Mouse (Mus musculus): Measurements from ENCODE around the gene Hs3st1. TPM values are rescaled to one million over a fixed set of nuclear protein-coding genes. Genes with fewer than 3 reads are reported as not detected.

The Hs3st1 gene
- polyA plus RNA-seq, 1 experiment from 2014 or later = 31.5 TPM

DNA sequence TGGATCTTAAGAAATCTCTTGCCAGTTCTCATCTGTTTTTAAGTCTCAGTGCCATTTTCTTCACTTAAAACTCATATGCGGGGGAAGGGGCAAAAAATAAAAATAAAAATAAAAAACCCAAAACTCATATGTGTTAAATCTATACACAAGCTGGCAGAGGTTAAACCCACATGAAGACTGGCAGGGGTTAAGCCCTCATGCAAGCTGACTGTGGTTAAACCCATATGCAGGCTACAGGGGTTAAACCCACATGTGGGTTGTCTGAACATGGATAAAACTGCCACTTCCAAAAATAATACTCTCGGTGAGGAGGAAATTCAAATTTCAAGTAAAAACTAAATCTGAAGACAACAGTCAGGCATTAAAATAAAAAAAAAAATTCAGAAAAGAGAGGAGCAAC lies 141.7 kb downstream of the Hs3st1 start:
- H3K27me3 ChIP-seq (replicated peaks) = no peaks in the 10 kb centered on the region
- no peak overlapping the region for H3K4me2 ChIP-seq
- H3K4me1 ChIP-seq = no peaks in the 10 kb centered on the region
- H3K36me3 ChIP-seq (replicated peaks) = no peaks in the 10 kb centered on the region
- H3K9me3 ChIP-seq = no peaks in the 10 kb centered on the region
- 92% methylated on average over 2 of the region's 2 CpGs for WGBS
- no peak overlapping the region for H3K9ac ChIP-seq
- no peak for ATAC-seq (replicated peaks)
- H3K27ac ChIP-seq = no peak overlapping the region
- no peak overlapping the region for H3K4me3 ChIP-seq

DNA sequence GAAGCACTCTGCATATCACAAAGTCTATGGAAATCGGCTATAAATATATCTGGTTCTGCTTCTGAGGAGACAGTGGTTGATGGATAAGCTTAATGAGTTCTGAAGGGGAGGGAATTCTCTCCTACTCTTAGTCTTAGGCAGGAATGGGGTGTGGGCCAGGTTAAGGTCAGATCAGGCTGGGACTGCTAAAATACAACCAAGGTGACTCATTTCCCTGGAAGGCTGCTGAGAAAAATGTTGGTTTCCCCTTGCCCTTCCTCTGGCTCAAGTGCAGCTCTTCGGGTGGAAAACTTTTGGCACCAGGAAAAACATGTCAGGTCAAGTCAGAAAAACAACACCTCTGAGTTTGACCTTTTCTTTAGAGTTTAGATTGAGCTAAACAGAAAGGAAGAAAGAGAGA lies 143.0 kb downstream of the Hs3st1 start:
- Histone ChIP-seq H3K9ac (no peak overlapping the region), H3K27ac (no peak overlapping the region), H3K9me3 (no peaks in the 10 kb centered on the region), H3K4me1 (no peaks in the 10 kb centered on the region), H3K4me3 (no peak overlapping the region), H3K4me2 (no peak overlapping the region), H3K36me3 (replicated peaks) (no peaks in the 10 kb centered on the region), H3K27me3 (replicated peaks) (no peaks in the 10 kb centered on the region)
- ATAC-seq (replicated peaks) = no peak
- 88% methylated on average over 2 of the region's 2 CpGs for WGBS

DNA sequence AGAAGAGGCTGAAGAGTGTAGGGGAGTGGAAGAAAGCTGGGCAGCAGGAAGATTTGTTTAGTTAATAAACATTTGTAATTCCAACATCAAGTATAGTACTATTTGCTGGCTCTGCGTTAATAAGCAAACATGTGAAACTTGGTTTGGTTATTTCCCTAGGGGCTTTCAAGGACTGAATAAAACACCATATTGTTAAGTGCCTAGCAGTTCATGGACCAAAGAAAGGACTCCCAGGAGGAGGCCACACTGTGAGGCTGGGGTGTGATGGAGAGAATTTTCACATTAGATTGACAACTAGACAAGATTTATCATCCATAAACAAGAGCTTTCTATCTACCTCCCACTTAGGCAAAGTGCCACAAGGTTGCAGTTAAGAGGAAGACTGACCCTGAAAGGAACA lies 147.0 kb downstream of the Hs3st1 start:
- no peak overlapping the region for H3K9ac ChIP-seq
- no peaks in the 10 kb centered on the region for H3K36me3 ChIP-seq (replicated peaks)
- 73% methylated on average over 1 of the region's 1 CpGs for WGBS
- no peaks in the 10 kb centered on the region for H3K4me1 ChIP-seq
- no peaks in the 10 kb centered on the region for H3K27me3 ChIP-seq (replicated peaks)
- ATAC-seq (replicated peaks) = no peak
- H3K9me3 ChIP-seq = no peaks in the 10 kb centered on the region
- H3K4me2 ChIP-seq = no peak overlapping the region
- no peak overlapping the region for H3K27ac ChIP-seq
- H3K4me3 ChIP-seq = no peak overlapping the region

DNA sequence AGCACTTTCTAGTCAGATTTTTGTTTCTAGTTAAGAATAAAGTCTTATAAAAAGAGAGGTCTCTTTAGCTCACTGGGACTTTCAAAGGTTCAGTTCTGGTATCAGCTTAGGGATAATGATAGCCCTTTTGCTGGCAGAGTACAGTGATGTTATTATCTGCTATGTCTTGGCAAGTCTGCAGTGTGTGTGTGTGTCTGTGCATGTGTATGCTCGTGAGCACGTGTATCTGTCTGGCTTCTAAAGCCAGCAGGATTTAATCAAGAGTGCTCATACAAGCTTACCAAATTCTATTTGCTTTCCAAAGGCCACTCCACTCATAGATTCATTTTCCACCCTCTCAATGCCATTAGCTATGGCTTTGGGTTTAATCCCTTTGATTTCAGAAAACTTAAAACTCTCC lies 160.5 kb downstream of the Hs3st1 start:
- peak; percentile 69 for ATAC-seq (replicated peaks)
- no peak overlapping the region for H3K4me3 ChIP-seq
- H3K9ac ChIP-seq = no peak overlapping the region
- no peaks in the 10 kb centered on the region for H3K4me1 ChIP-seq
- H3K27ac ChIP-seq = no peak overlapping the region
- no peaks in the 10 kb centered on the region for H3K36me3 ChIP-seq (replicated peaks)
- no peaks in the 10 kb centered on the region for H3K9me3 ChIP-seq
- no peaks in the 10 kb centered on the region for H3K27me3 ChIP-seq (replicated peaks)
- H3K4me2 ChIP-seq = no peak overlapping the region
- 40% methylated on average over 2 of the region's 2 CpGs for WGBS

Data from midbrain, embryonic 15.5 days (tissue).